Mouse (Mus musculus) lung, postnatal 0 days (tissue): Measurements from ENCODE around the gene Ints7.

ENCODE experiments used
- CTCF ChIP-seq: IDR thresholded peaks from 2 replicates; pipeline ENCODE4 v1.5.1; 2016; ENCODE audit warnings: antibody characterized with exemption, mild to moderate bottlenecking
- EP300 ChIP-seq: IDR thresholded peaks from 2 replicates; pipeline ENCODE4 v1.6.1; 2016; ENCODE audit warnings: antibody characterized with exemption, mild to moderate bottlenecking, control low read depth

DNA sequence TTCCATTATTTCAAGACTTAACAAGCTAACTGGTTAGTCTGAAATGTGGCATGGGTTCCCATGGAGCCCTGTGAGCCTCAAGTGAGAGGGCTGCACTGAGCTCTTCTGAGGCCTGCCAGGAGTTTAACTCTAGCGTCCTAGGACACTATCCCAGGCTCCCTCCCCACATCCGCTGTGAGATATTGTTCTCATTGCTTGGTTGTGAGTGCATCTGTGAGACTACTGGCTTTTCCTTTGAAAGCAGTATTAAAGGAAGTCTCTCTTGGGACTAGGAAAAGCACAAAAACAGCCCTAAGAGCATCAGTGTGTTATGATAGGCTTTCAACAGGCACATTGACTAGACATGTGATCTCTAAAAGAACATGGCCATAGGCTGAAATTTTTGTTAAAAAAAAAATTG, 40.5 kb upstream of the Ints7 start:
- TF ChIP-seq CTCF (no peak), EP300 (no peak)
